Mouse (Mus musculus) hindbrain, embryonic 12.5 days (tissue): Measurements from ENCODE around the gene Tas1r2. TPM values are rescaled to one million over a fixed set of nuclear protein-coding genes. Genes with fewer than 3 reads are reported as not detected.

Experiments used
- ATAC-seq: fragments of 200-750 bp; cut with Nextera tagmentation; 2 replicates; pipeline ENCODE4 v1.8.0; 2017; ENCODE audit warnings: moderate TSS enrichment; ENCODE audit not compliant: low FRiP score
- H3K27ac ChIP-seq: fragments of 300-500 bp; sonication (generic); 2 replicates; pipeline ENCODE4 v1.5.1; 2016; ENCODE audit warnings: mild to moderate bottlenecking
- H3K27me3 ChIP-seq: fragments of 300-500 bp; sonication (generic); 2 replicates; pipeline ENCODE4 v1.6.1; 2016; ENCODE audit warnings: mild to moderate bottlenecking
- H3K36me3 ChIP-seq: fragments of 300-500 bp; sonication (generic); 2 replicates; pipeline ENCODE4 v1.6.1; 2016; ENCODE audit warnings: mild to moderate bottlenecking
- H3K4me1 ChIP-seq: fragments of 300-500 bp; sonication (generic); 2 replicates; pipeline ENCODE4 v1.6.1; 2016
- H3K4me2 ChIP-seq: fragments of 300-500 bp; sonication (generic); replicated peaks from 2 replicates; pipeline ENCODE4 v1.6.1; 2016; ENCODE audit warnings: mild to moderate bottlenecking
- H3K4me3 ChIP-seq: fragments of 300-500 bp; sonication (generic); 2 replicates; pipeline ENCODE4 v1.5.1; 2016; ENCODE audit warnings: mild to moderate bottlenecking
- H3K9ac ChIP-seq: fragments of 300-500 bp; sonication (generic); 2 replicates; pipeline ENCODE4 v1.6.1; 2016; ENCODE audit warnings: mild to moderate bottlenecking, moderate library complexity
- H3K9me3 ChIP-seq: fragments of 300-500 bp; sonication (generic); replicated peaks from 2 replicates; pipeline ENCODE4 v1.6.1; 2016; ENCODE audit warnings: mild to moderate bottlenecking
- WGBS: fragments of 180-500 bp; shearing (Covaris S2); methylation state at CpG from one replicate; pipeline ENCODE4 v1.1.7; 2016; 5-methylcytosine and 5-hydroxymethylcytosine counted together
- microRNA-seq: library from miRNA; unstranded; fragments of <30 nt; microRNA quantifications from one replicate; pipeline ENCODE4, GENCODE M21; 2017
- polyA plus RNA-seq: library from polyadenylated mRNA; unstranded; fragments of >200 nt; fragmentation: Nextera tagmentation; extraction: Ambion mirVana; gene quantifications from 2 replicates; pipeline ENCODE4 v1.2.1, GENCODE M21; 2016

Tas1r2 gene
- polyA plus RNA-seq, 1 experiment from 2014 or later, result not detected

DNA sequence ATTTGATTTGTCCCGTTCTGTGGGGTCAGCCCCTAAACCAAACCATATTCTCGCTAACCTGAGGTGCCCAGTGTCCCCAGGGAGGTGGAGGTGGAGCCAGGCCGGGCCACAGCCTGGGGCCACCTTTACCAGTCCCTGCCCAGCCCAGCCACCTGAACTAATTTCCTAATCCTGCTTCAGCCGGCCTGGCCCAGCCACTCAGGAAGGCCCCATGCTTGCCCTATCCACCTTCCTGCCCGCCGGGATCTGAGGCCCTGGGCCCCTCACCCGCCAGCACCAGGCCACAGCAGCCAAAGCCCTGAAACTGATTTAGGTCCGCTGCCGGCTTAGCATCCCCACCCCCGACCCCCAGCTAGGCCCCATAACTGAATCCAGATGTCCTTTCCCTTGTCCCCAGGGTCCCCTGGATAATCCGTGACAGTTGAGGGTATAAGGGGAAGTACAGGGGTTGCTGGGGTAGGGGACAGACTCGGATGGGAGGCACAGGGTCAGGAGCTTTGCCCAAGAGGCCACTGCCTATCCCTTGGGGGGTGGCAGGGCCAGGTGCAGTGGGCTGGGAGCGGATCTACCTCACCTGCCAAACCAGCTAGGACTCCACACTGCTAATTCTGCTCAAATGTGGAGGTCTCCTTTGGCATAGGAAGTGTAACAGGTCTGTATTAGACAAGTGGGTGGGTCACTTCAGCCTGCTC lies 62.0 kb downstream of the Tas1r2 start:
- 43% methylated on average over 13 of the region's 13 CpGs for WGBS
- Histone ChIP-seq H3K4me3 (no peak overlapping the region), H3K4me2 (no peak overlapping the region), H3K27ac (no peak overlapping the region), H3K27me3 (peaks cover 8% of the 10 kb centered on the region), H3K36me3 (no peaks in the 10 kb centered on the region), H3K4me1 (peaks cover 17% of the 10 kb centered on the region), H3K9ac (no peak overlapping the region), H3K9me3 (no peaks in the 10 kb centered on the region)
- no peak for ATAC-seq

DNA sequence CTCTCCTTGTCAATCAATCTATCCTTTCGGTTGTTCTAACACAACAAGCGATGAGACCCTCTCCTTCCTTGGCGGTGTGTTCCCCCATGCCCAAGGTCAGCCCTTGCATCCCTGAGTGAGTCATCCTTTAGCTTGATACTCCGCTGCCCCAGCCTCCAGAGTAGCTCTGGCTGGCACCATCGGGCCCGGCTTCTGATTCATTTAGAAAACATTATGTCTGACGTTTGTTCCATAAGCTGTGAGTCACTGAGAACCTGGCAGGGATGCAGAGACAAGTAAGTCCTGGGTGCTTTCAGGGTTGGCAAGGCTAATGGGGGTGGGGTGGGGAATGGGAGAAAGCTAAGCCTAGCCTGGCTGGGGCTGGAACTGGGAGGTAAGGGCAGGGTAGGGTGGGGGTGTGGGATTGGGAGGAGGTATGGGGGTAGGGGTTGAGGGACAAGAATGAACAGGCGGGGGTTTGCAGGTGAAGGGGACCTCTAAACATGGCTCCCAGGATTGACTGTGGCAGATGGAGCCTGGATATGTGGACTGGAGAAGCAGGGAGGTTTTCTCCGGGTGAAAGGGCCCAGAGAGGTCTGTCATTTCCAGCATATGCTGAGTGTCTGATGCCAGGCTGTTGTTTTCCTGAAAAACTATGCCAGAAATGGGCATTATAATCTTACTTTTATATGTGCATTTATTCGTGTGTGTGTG lies 63.3 kb downstream of the Tas1r2 start:
- peaks cover 3% of the 10 kb centered on the region; the same call in 1 of the 2 replicates for H3K27me3 ChIP-seq
- no peaks in the 10 kb centered on the region for H3K9me3 ChIP-seq
- peaks cover 7% of the 10 kb centered on the region; the same call in 1 of the 2 replicates for H3K4me1 ChIP-seq
- H3K27ac ChIP-seq, result no peak overlapping the region
- H3K9ac ChIP-seq, result no peak overlapping the region
- no peak overlapping the region for H3K4me2 ChIP-seq
- no peaks in the 10 kb centered on the region for H3K36me3 ChIP-seq
- H3K4me3 ChIP-seq, result no peak overlapping the region
- no peak for ATAC-seq
- WGBS, result 85% methylated on average over 10 of the region's 10 CpGs

DNA sequence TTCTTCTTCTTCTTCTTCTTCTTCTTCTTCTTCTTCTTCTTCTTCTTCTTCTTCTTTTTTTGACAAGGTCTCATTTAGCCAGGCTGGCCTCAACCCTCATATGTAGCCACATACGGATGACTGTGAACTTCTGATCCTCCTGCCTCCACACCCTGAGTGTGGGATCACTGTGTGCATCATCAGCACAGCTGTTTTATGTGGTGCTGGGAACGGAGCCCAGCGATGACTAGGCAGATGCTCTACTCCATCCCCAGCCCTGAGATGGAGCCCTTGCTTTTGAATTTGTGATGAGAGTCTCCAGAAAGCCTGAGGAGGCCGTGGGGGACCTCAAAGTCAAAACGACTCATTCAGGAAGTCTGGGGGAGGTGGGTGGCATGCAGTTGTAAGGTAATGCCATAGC lies 65.6 kb downstream of the Tas1r2 start:
- 83% methylated on average over 5 of the region's 5 CpGs for WGBS
- H3K4me2 ChIP-seq, result no peak overlapping the region
- H3K4me3 ChIP-seq, result no peak overlapping the region
- peaks cover 4% of the 10 kb centered on the region; the same call in 1 of the 2 replicates for H3K27me3 ChIP-seq
- H3K9me3 ChIP-seq, result no peaks in the 10 kb centered on the region
- no peaks in the 10 kb centered on the region for H3K36me3 ChIP-seq
- ATAC-seq, result no peak
- no peak overlapping the region for H3K27ac ChIP-seq
- no peak overlapping the region for H3K9ac ChIP-seq
- peaks cover 7% of the 10 kb centered on the region; the same call in 1 of the 2 replicates for H3K4me1 ChIP-seq

Small RNA genes lying within 50 kb of the gene (microRNA-seq; reads per million reads assigned to microRNA genes)
- gene Mir7020, result not detected

Other genes starting within 250 kb of the Tas1r2 start
- gene Iffo2, start 123.0 kb upstream of the Tas1r2 start, polyA plus RNA-seq, result 5.7 and 5.8 TPM in 2 replicates
- gene Gm21969, start 50.4 kb upstream of the Tas1r2 start, polyA plus RNA-seq, result not detected in 2 replicates
- gene Aldh4a1, start 30.7 kb upstream of the Tas1r2 start, polyA plus RNA-seq, result 20.6 and 21.4 TPM in 2 replicates
- 1.1 and 1.6 TPM in 2 replicates for gene Pax7, start 180.0 kb downstream of the Tas1r2 start, polyA plus RNA-seq